Mouse (Mus musculus): ENCODE measurements at regions not wholly inside any gene's neighbourhood (a gene's known extent, or its start where the extent isn't known, plus 50 kb on each side); places are given as distances from the start of the nearest gene placed in this dataset.

DNA sequence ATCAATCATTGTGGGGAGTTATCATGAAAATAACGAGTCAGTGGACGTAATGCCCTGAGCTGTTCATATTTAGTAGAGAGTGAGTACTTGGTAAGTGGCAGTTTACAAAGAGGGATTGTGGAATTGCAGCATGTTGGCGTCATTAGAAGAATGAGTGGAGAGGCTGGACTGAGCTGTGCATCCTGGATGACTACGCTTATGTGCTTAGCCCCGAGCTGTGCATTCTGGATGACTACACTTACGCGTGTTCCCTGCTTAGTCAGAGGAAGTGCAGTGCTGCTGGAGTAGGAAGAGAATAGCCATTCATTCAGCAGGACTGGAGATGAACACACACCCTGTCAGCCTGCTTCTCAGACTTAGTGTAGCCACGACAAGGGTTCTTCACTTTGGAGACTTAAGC is 182.5 kb downstream of the Hhipl2 start:
- Histone ChIP-seq H3K9me3 (ENCODE audit: control insufficient read depth, low read length) (no peaks in the 10 kb centered on the region), H3K36me3 (ENCODE audit: control insufficient read depth, insufficient read depth, low read length) (no peaks in the 10 kb centered on the region), H3K27me3 (ENCODE audit: control insufficient read depth, insufficient read depth, low read length) (no peaks in the 10 kb centered on the region), H3K4me3 (ENCODE audit: low read length) (no peak overlapping the region), H3K4me1 (ENCODE audit: control insufficient read depth, insufficient read depth, low read length) (no peaks in the 10 kb centered on the region), H3K27ac (ENCODE audit: low read depth, low read length) (no peak overlapping the region), H3K9ac (ENCODE audit: low read depth, low read length) (no peak overlapping the region), H3K4me2 (replicated peaks; ENCODE audit: low read depth, low read length) (no peak overlapping the region)
- WGBS, result 80% methylated on average over 8 of the region's 8 CpGs
- no peak for ATAC-seq (ENCODE audit: low FRiP score, low TSS enrichment)

- H3K27ac ChIP-seq (ENCODE audit: low read depth, low read length), result no peak overlapping the region
- no peak overlapping the region for H3K4me3 ChIP-seq (ENCODE audit: low read length)
- H3K27me3 ChIP-seq (ENCODE audit: control insufficient read depth, insufficient read depth, low read length), result no peaks in the 10 kb centered on the region
- H3K4me1 ChIP-seq (ENCODE audit: control insufficient read depth, insufficient read depth, low read length), result no peaks in the 10 kb centered on the region; the same call in 1 of the 2 replicates
- H3K4me2 ChIP-seq (replicated peaks; ENCODE audit: low read depth, low read length), result no peak overlapping the region
- H3K9ac ChIP-seq (ENCODE audit: low read depth, low read length), result no peak overlapping the region
- no peak for ATAC-seq (ENCODE audit: low FRiP score, low TSS enrichment)
- 53% methylated on average over 8 of the region's 8 CpGs for WGBS
- H3K9me3 ChIP-seq (ENCODE audit: control insufficient read depth, low read length), result no peaks in the 10 kb centered on the region
- H3K36me3 ChIP-seq (ENCODE audit: control insufficient read depth, insufficient read depth, low read length), result no peaks in the 10 kb centered on the region
These were observed 194.1 kb downstream of the Hhipl2 start for GRCm38 (mm10) chr1:183611966-183612694.

DNA sequence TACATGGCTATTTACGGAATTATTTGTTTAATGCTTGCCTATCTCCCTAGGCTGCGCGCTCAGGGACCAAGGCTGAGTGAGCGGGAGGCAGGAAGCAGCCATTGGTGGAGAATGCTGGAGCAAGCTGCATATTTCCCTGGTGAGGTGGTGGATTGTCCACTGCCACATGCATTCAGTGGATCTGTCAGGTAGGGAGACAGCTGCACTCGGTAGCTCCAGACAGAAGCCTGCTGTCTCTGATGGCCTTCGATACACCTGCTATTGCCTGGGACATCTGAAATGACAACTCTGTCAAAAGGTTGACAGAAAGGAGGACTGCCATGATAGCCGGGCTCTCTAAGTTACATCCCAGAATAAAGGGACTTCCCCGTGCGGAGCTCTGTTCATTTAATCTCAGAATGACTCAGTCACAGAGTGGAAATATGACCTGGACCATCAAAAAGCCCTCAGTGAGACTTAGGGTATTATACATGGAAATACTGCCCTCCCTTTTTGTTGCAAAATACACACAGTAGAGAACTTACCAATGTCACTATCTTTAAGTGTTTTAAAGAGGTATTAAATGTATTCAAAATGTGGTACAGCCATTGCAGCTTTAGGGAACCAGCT is 201.5 kb downstream of the Hhipl2 start:
- Histone ChIP-seq H3K27ac (ENCODE audit: low read depth, low read length) (no peak overlapping the region), H3K4me3 (ENCODE audit: low read length) (no peak overlapping the region), H3K4me2 (replicated peaks; ENCODE audit: low read depth, low read length) (no peak overlapping the region), H3K27me3 (ENCODE audit: control insufficient read depth, insufficient read depth, low read length) (no peaks in the 10 kb centered on the region), H3K9me3 (ENCODE audit: control insufficient read depth, low read length) (no peaks in the 10 kb centered on the region), H3K36me3 (ENCODE audit: control insufficient read depth, insufficient read depth, low read length) (no peaks in the 10 kb centered on the region), H3K9ac (ENCODE audit: low read depth, low read length) (no peak overlapping the region), H3K4me1 (ENCODE audit: control insufficient read depth, insufficient read depth, low read length) (no peaks in the 10 kb centered on the region)
- no peak for ATAC-seq (ENCODE audit: low FRiP score, low TSS enrichment)
- 76% methylated on average over 9 of the region's 9 CpGs for WGBS

DNA sequence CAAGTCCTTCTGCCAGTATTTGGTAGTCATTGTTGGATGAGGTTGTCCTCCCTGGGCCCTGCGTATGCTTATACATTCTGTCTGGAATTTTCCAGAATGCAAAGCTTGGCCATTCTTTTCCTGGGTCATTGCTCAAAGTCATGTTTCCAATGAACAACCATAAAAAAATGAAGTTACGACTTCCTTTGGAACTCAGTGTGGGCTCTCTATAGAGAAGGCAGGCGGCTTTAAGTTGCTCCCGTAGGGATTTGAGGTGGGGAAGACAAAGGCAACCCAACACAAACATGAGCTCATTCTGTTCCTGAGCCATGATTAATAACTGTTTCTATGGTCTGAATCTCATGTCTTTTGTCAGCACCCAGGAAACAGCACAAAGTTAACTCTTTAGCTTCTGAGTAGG is 204.3 kb downstream of the Hhipl2 start:
- Histone ChIP-seq H3K27ac (ENCODE audit: low read depth, low read length) (no peak overlapping the region), H3K36me3 (ENCODE audit: control insufficient read depth, insufficient read depth, low read length) (no peaks in the 10 kb centered on the region), H3K9ac (ENCODE audit: low read depth, low read length) (no peak overlapping the region), H3K4me1 (ENCODE audit: control insufficient read depth, insufficient read depth, low read length) (no peaks in the 10 kb centered on the region), H3K4me3 (ENCODE audit: low read length) (no peak overlapping the region), H3K27me3 (ENCODE audit: control insufficient read depth, insufficient read depth, low read length) (no peaks in the 10 kb centered on the region), H3K9me3 (ENCODE audit: control insufficient read depth, low read length) (no peaks in the 10 kb centered on the region), H3K4me2 (replicated peaks; ENCODE audit: low read depth, low read length) (no peak overlapping the region)
- 46% methylated on average over 4 of the region's 4 CpGs for WGBS
- no peak for ATAC-seq (ENCODE audit: low FRiP score, low TSS enrichment)

DNA sequence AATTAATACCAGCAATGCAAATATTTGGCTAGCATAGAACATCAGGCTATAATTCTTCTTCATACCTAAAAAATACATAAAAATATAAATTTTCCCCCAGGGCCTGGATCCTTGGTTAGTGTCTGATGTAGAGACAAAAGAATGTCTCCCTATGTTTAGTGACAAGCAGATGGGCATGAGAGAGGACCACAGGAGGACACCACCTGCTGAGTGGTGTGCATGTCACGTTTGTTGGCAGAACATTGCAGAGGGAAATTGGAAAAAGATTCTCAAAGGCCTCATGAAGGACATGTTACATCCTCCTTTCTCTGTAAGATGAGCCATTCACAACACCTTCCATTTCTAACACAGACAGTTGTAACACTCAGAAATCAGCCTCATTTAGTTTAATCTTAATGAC is 206.3 kb downstream of the Hhipl2 start:
- no peaks in the 10 kb centered on the region for H3K4me1 ChIP-seq (ENCODE audit: control insufficient read depth, insufficient read depth, low read length)
- H3K4me3 ChIP-seq (ENCODE audit: low read length), result no peak overlapping the region
- no peak overlapping the region for H3K9ac ChIP-seq (ENCODE audit: low read depth, low read length)
- H3K27me3 ChIP-seq (ENCODE audit: control insufficient read depth, insufficient read depth, low read length), result no peaks in the 10 kb centered on the region
- no peaks in the 10 kb centered on the region for H3K9me3 ChIP-seq (ENCODE audit: control insufficient read depth, low read length)
- WGBS, result 69% methylated on average over 1 of the region's 1 CpGs
- H3K27ac ChIP-seq (ENCODE audit: low read depth, low read length), result no peak overlapping the region
- H3K36me3 ChIP-seq (ENCODE audit: control insufficient read depth, insufficient read depth, low read length), result no peaks in the 10 kb centered on the region
- H3K4me2 ChIP-seq (replicated peaks; ENCODE audit: low read depth, low read length), result no peak overlapping the region
- ATAC-seq (ENCODE audit: low FRiP score, low TSS enrichment), result no peak

GRCm38 (mm10) chr1:183633810-183634209 is 215.8 kb downstream of the Hhipl2 start:
- Histone ChIP-seq H3K9ac (ENCODE audit: low read depth, low read length) (no peak overlapping the region), H3K9me3 (ENCODE audit: control insufficient read depth, low read length) (no peaks in the 10 kb centered on the region), H3K27ac (ENCODE audit: low read depth, low read length) (no peak overlapping the region), H3K27me3 (ENCODE audit: control insufficient read depth, insufficient read depth, low read length) (no peaks in the 10 kb centered on the region), H3K36me3 (ENCODE audit: control insufficient read depth, insufficient read depth, low read length) (no peaks in the 10 kb centered on the region), H3K4me1 (ENCODE audit: control insufficient read depth, insufficient read depth, low read length) (no peaks in the 10 kb centered on the region), H3K4me3 (ENCODE audit: low read length) (no peak overlapping the region), H3K4me2 (replicated peaks; ENCODE audit: low read depth, low read length) (no peak overlapping the region)
- 85% methylated on average over 6 of the region's 6 CpGs for WGBS
- no peak for ATAC-seq (ENCODE audit: low FRiP score, low TSS enrichment)

DNA sequence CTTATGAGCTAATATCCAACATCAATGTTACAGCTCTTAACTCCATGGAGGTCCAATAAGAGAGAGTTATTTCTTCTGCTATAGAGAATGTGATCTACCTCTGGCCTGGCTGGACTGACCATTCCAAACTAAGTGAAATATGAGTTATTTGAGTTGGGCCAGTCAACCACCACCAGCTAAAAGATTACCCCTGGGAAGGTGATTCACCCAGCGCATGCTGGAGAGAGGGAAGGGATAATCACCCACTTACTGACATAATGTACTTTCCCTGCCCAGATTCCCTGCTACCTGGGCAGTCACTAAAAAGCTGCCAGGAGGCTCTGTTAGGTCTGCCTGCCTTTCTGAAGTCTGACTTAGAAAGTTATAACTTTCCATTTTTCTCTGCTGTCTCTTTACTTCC is 216.8 kb downstream of the Hhipl2 start:
- no peaks in the 10 kb centered on the region for H3K9me3 ChIP-seq (ENCODE audit: control insufficient read depth, low read length)
- H3K36me3 ChIP-seq (ENCODE audit: control insufficient read depth, insufficient read depth, low read length), result no peaks in the 10 kb centered on the region
- 82% methylated on average over 1 of the region's 1 CpGs for WGBS

GRCm38 (mm10) chr1:183637214-183637613 is 219.2 kb downstream of the Hhipl2 start:
- Histone ChIP-seq H3K4me3 (ENCODE audit: low read length) (no peak overlapping the region), H3K4me2 (replicated peaks; ENCODE audit: low read depth, low read length) (no peak overlapping the region), H3K27ac (ENCODE audit: low read depth, low read length) (no peak overlapping the region), H3K9me3 (ENCODE audit: control insufficient read depth, low read length) (no peaks in the 10 kb centered on the region), H3K27me3 (ENCODE audit: control insufficient read depth, insufficient read depth, low read length) (no peaks in the 10 kb centered on the region), H3K36me3 (ENCODE audit: control insufficient read depth, insufficient read depth, low read length) (no peaks in the 10 kb centered on the region), H3K4me1 (ENCODE audit: control insufficient read depth, insufficient read depth, low read length) (no peaks in the 10 kb centered on the region), H3K9ac (ENCODE audit: low read depth, low read length) (no peak overlapping the region)
- no peak for ATAC-seq (ENCODE audit: low FRiP score, low TSS enrichment)
- WGBS, result 87% methylated on average over 8 of the region's 8 CpGs

More for the DNA sequence above, 216.8 kb downstream of the Hhipl2 start:
- Histone ChIP-seq H3K4me2 (replicated peaks; ENCODE audit: low read depth, low read length) (no peak overlapping the region), H3K27ac (ENCODE audit: low read depth, low read length) (no peak overlapping the region), H3K4me1 (ENCODE audit: control insufficient read depth, insufficient read depth, low read length) (no peaks in the 10 kb centered on the region), H3K9ac (ENCODE audit: low read depth, low read length) (no peak overlapping the region), H3K4me3 (ENCODE audit: low read length) (no peak overlapping the region), H3K27me3 (ENCODE audit: control insufficient read depth, insufficient read depth, low read length) (no peaks in the 10 kb centered on the region)
- ATAC-seq (ENCODE audit: low FRiP score, low TSS enrichment), result no peak

GRCm38 (mm10) chr1:183639332-183639731 is 221.3 kb downstream of the Hhipl2 start:
- Histone ChIP-seq H3K4me1 (ENCODE audit: control insufficient read depth, insufficient read depth, low read length) (no peaks in the 10 kb centered on the region), H3K9me3 (ENCODE audit: control insufficient read depth, low read length) (no peaks in the 10 kb centered on the region), H3K27ac (ENCODE audit: low read depth, low read length) (no peak overlapping the region), H3K4me2 (replicated peaks; ENCODE audit: low read depth, low read length) (no peak overlapping the region), H3K27me3 (ENCODE audit: control insufficient read depth, insufficient read depth, low read length) (no peaks in the 10 kb centered on the region), H3K9ac (ENCODE audit: low read depth, low read length) (no peak overlapping the region), H3K4me3 (ENCODE audit: low read length) (no peak overlapping the region), H3K36me3 (ENCODE audit: control insufficient read depth, insufficient read depth, low read length) (no peaks in the 10 kb centered on the region)
- WGBS, result 45% methylated on average over 7 of the region's 7 CpGs
- ATAC-seq (ENCODE audit: low FRiP score, low TSS enrichment), result no peak

Data from kidney, embryonic 14.5 days (tissue).